Mouse (Mus musculus) urinary bladder, postnatal 10 days (tissue): Measurements from ENCODE around the gene Gpr83.

Source experiments
- DNase-seq: peaks from one replicate; pipeline ENCODE4 v3.0.0; 2022; ENCODE audit warnings: low spot score

The Gpr83 gene

GRCm38 (mm10) chr9:14904741-14905475, 44.9 kb downstream of the Gpr83 start:
- DNase-seq, result no peak

- no peak for DNase-seq
Measured at GRCm38 (mm10) chr9:14905956-14906355, 45.9 kb downstream of the Gpr83 start.

- DNase-seq, result no peak
Measured at GRCm38 (mm10) chr9:14907816-14908415, 47.9 kb downstream of the Gpr83 start.

GRCm38 (mm10) chr9:14909981-14910380, 50.0 kb downstream of the Gpr83 start:
- no peak for DNase-seq

- DNase-seq, result no peak
Measured at GRCm38 (mm10) chr9:14912037-14912436, 52.0 kb downstream of the Gpr83 start.

GRCm38 (mm10) chr9:14917661-14918060, 57.7 kb downstream of the Gpr83 start:
- DNase-seq, result no peak

GRCm38 (mm10) chr9:14918825-14919668, 59.0 kb downstream of the Gpr83 start:
- no peak for DNase-seq
